Mouse (Mus musculus) lung, embryonic 15.5 days (tissue): Measurements from ENCODE around the gene Lmtk2. TPM values are rescaled to one million over a fixed set of nuclear protein-coding genes. Genes with fewer than 3 reads are reported as not detected.

ENCODE experiments used
- ATAC-seq: fragments of 200-750 bp; cut with Nextera tagmentation; 2 replicates; pipeline ENCODE4 v1.8.0; 2017; ENCODE audit warnings: moderate number of reproducible peaks, borderline replicate concordance; ENCODE audit not compliant: low FRiP score, low TSS enrichment; ENCODE audit errors: extremely low read depth
- H3K27ac ChIP-seq: fragments of 300-500 bp; sonication (generic); 2 replicates; pipeline ENCODE4 v1.5.1; 2015; ENCODE audit warnings: moderate library complexity, mild to moderate bottlenecking, inconsistent platforms
- H3K27me3 ChIP-seq: fragments of 300-500 bp; sonication (generic); 2 replicates; pipeline ENCODE4 v1.6.1; 2015; ENCODE audit warnings: inconsistent platforms
- H3K36me3 ChIP-seq: fragments of 300-500 bp; sonication (generic); 2 replicates; pipeline ENCODE4 v1.6.1; 2015; ENCODE audit warnings: inconsistent platforms
- H3K4me1 ChIP-seq: fragments of 300-500 bp; sonication (generic); 2 replicates; pipeline ENCODE4 v1.6.1; 2015; ENCODE audit warnings: inconsistent platforms
- H3K4me2 ChIP-seq: fragments of 300-500 bp; sonication (generic); 2 replicates; pipeline ENCODE4 v1.6.1; 2015; ENCODE audit warnings: inconsistent platforms, mild to moderate bottlenecking, moderate library complexity
- H3K4me3 ChIP-seq: fragments of 300-500 bp; sonication (generic); 2 replicates; pipeline ENCODE4 v1.5.1; 2015; ENCODE audit warnings: mild to moderate bottlenecking, inconsistent platforms
- H3K9ac ChIP-seq: fragments of 300-500 bp; sonication (generic); 2 replicates; pipeline ENCODE4 v1.6.1; 2015; ENCODE audit warnings: inconsistent platforms
- H3K9me3 ChIP-seq: fragments of 300-500 bp; sonication (generic); 2 replicates; pipeline ENCODE4 v1.6.1; 2016; ENCODE audit warnings: inconsistent platforms
- WGBS: fragments of 180-500 bp; shearing (Covaris S2); methylation state at CpG from one replicate; pipeline ENCODE4 v1.1.7; 2015; 5-methylcytosine and 5-hydroxymethylcytosine counted together
- polyA plus RNA-seq: library from polyadenylated mRNA; unstranded; fragments of >200 nt; fragmentation: Nextera tagmentation; extraction: Ambion mirVana; gene quantifications from 2 replicates; pipeline ENCODE4 v1.2.1, GENCODE M21; 2015

Gene Lmtk2
- polyA plus RNA-seq, 1 experiment from 2014 or later, result 4.4 TPM

DNA sequence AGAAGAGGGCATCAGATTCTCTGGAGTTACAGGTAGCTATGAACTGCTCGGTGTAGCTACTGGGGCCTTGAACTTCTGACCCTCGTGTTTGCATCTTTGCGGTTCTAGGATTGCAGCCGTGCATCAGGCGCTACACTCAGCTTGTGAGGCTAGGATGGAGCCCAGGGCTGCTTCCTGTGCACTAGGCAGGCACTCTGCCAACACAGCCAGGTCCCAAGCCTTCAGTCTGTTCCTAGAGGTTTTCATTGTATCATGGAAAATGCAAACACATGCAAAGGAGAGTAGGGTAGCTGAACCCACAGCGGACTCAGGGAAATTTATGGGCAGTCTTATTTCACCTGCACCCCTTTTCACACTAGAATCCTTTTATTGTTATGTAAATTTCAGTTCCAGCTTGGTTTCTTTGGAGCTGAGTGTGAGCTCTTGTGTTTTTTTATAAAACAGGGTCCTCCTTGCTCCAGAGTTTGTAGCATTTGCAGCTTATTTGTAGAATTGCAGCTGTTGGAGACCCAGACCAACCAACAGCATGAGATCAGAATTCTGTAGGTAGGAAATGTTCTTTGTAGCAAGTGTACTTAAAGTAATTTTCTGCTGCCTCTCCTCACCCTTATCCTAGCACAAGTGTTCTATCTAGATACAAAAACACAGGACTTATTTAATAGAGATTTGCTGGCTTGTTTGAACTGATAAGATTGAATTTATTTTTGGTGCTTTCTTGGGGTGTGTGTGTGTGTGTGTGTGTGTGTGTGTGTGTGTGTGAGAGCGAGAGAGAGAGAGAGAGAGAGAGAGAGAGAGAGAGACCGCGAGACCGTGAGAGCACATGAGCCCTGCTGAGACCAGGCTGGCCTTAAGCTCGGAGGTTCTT lies 12.6 kb downstream of the Lmtk2 start:
- WGBS, result 65% methylated on average over 11 of the region's 11 CpGs
- no peak overlapping the region for H3K4me2 ChIP-seq
- peaks cover 6% of the 10 kb centered on the region; the same call in 1 of the 2 replicates for H3K4me1 ChIP-seq
- no peaks in the 10 kb centered on the region for H3K36me3 ChIP-seq
- no peak overlapping the region for H3K27ac ChIP-seq
- no peaks in the 10 kb centered on the region for H3K27me3 ChIP-seq
- H3K4me3 ChIP-seq, result no peak overlapping the region
- no peaks in the 10 kb centered on the region for H3K9me3 ChIP-seq
- ATAC-seq, result no peak
- H3K9ac ChIP-seq, result no peak overlapping the region

DNA sequence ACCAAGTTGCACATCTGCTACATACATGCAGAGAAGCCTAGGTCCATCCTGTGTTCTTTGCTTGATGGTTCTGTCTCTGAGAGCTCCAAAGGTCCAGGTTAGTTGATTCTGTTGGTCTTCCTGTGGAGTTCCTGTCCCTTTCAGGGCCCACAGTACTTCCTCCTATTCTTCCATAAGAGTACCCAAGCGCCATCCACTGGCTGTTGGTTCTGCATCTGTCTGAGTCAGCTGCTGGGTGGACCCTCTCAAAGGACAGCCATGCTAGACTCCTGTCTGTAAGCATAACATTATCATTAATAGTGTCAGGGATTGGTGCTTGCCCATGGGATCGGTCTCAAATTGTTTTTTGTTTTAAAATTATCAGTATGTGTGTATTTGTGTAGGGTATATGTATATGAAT lies 13.8 kb downstream of the Lmtk2 start:
- WGBS, result 68% methylated on average over 2 of the region's 2 CpGs
- Histone ChIP-seq H3K27me3 (no peaks in the 10 kb centered on the region), H3K9me3 (no peaks in the 10 kb centered on the region), H3K9ac (no peak overlapping the region), H3K4me1 (peaks cover 6% of the 10 kb centered on the region; the same call in 1 of the 2 replicates), H3K4me2 (no peak overlapping the region), H3K36me3 (no peaks in the 10 kb centered on the region), H3K27ac (no peak overlapping the region), H3K4me3 (no peak overlapping the region)
- ATAC-seq, result no peak

GRCm38 (mm10) chr5:144114970-144115627 lies 14.9 kb downstream of the Lmtk2 start:
- no peak overlapping the region for H3K9ac ChIP-seq
- H3K9me3 ChIP-seq, result no peaks in the 10 kb centered on the region
- no peak overlapping the region for H3K4me3 ChIP-seq
- ATAC-seq, result no peak
- no peaks in the 10 kb centered on the region for H3K36me3 ChIP-seq
- WGBS, result 64% methylated on average over 5 of the region's 5 CpGs
- H3K4me1 ChIP-seq, result peaks cover 6% of the 10 kb centered on the region; the same call in 1 of the 2 replicates
- H3K4me2 ChIP-seq, result no peak overlapping the region
- no peak overlapping the region for H3K27ac ChIP-seq
- no peaks in the 10 kb centered on the region for H3K27me3 ChIP-seq

GRCm38 (mm10) chr5:144115628-144115977 lies 15.4 kb downstream of the Lmtk2 start:
- Histone ChIP-seq H3K36me3 (no peaks in the 10 kb centered on the region), H3K4me2 (no peak overlapping the region), H3K9ac (no peak overlapping the region), H3K27me3 (no peaks in the 10 kb centered on the region), H3K4me1 (peaks cover 11% of the 10 kb centered on the region; the same call in 1 of the 2 replicates), H3K27ac (no peak overlapping the region), H3K4me3 (no peak overlapping the region), H3K9me3 (no peaks in the 10 kb centered on the region)
- ATAC-seq, result no peak
- 68% methylated on average over 2 of the region's 2 CpGs for WGBS

DNA sequence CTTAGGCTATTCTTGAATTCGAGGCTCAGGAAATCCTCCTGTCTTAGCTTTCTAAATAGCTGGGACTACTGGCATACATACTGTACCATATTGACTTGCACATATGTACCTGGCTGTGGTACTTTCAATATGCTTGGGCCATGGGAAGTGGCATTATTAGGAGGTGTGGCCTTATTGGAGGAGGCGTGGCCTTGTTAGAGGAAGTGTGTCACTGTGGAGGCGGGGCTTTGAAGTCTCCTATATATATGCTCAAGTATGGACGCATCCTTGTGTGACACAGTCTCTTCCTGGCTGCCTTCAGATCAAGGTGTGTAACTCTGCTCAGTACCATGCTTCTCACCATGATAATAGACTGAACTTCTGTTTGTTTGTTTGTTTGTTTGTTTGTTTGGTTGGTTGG lies 18.0 kb downstream of the Lmtk2 start:
- peaks cover 10% of the 10 kb centered on the region; the same call in 1 of the 2 replicates for H3K4me1 ChIP-seq
- ATAC-seq, result no peak

GRCm38 (mm10) chr5:144119286-144119685 lies 19.1 kb downstream of the Lmtk2 start:
- H3K36me3 ChIP-seq, result no peaks in the 10 kb centered on the region
- peaks cover 10% of the 10 kb centered on the region; the same call in 1 of the 2 replicates for H3K4me1 ChIP-seq
- no peak for ATAC-seq
- no peak overlapping the region for H3K4me2 ChIP-seq
- H3K9ac ChIP-seq, result no peak overlapping the region
- no peaks in the 10 kb centered on the region for H3K9me3 ChIP-seq
- WGBS, result 67% methylated on average over 2 of the region's 2 CpGs
- no peak overlapping the region for H3K4me3 ChIP-seq
- no peaks in the 10 kb centered on the region for H3K27me3 ChIP-seq
- no peak overlapping the region for H3K27ac ChIP-seq

More for the DNA sequence above, 18.0 kb downstream of the Lmtk2 start:
- 93% methylated on average over 4 of the region's 4 CpGs for WGBS
- no peak overlapping the region for H3K4me3 ChIP-seq
- no peaks in the 10 kb centered on the region for H3K27me3 ChIP-seq
- H3K36me3 ChIP-seq, result no peaks in the 10 kb centered on the region
- H3K4me2 ChIP-seq, result no peak overlapping the region
- no peak overlapping the region for H3K9ac ChIP-seq
- no peaks in the 10 kb centered on the region for H3K9me3 ChIP-seq
- H3K27ac ChIP-seq, result no peak overlapping the region

DNA sequence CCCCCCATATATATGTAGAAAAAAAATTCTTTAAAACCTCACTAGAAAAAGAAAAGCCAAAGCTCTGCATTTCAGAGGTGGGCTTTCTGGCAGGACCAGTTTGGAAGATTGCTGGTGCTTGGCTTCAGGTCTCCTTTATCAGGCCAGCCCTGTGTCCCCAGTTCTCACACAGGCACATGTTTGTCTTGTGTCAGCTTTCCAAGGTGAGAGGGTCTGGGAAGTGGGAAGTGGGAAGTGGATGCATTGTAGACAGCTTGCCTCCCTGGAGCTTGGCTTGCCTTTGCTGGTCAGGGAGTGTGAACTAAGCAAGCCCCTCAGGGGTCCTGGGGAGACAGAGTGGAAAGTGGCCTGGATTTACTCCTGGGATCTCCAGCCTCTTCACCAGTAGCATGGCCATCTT lies 21.3 kb downstream of the Lmtk2 start:
- ATAC-seq, result no peak
- Histone ChIP-seq H3K4me2 (no peak overlapping the region), H3K36me3 (no peaks in the 10 kb centered on the region), H3K27ac (peak overlapping the region; percentile 54), H3K9ac (no peak overlapping the region), H3K4me3 (no peak overlapping the region), H3K9me3 (no peaks in the 10 kb centered on the region), H3K27me3 (no peaks in the 10 kb centered on the region), H3K4me1 (peaks cover 10% of the 10 kb centered on the region; the same call in 1 of the 2 replicates)

DNA sequence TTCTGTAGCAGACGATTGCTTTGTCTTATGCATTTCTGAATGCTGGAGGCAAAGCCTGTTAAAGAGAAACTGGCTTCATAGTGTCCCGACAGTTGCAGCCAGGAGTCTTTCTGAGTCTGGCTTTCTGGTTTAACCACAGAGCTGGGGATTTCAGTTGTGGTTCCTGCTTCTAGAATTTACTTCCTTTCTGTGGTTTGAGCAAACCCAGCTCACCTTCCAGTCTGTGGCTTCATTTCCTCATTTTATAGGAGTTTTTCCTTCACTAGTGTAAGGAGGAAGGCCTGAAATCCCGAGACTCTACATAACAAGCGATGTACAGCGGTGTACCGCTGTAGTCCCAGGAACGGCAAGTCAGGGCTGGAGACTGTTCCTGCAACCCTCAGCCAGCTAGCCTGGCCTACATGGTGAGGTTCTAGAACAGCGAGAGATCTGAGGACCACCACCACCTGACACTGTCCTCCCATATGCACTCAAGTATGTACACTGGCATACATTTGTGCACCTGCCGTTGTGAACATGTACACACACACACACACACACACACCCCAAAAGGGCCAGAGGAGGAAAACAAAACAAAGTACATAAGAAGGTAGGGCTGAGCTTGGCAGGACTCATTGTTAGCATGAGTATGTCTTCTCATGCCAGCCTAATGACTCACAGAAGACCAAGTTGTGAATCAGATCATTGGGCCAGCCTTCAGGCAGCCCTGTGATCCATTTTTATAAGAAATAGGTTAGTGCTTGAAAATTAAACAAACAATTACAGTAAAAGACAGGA lies 25.9 kb downstream of the Lmtk2 start:
- H3K36me3 ChIP-seq, result no peaks in the 10 kb centered on the region
- H3K9me3 ChIP-seq, result no peaks in the 10 kb centered on the region
- no peak overlapping the region for H3K27ac ChIP-seq
- H3K4me3 ChIP-seq, result no peak overlapping the region
- peaks cover 3% of the 10 kb centered on the region; the same call in 1 of the 2 replicates for H3K4me1 ChIP-seq
- no peak overlapping the region for H3K4me2 ChIP-seq
- 80% methylated on average over 9 of the region's 9 CpGs for WGBS
- no peak overlapping the region for H3K9ac ChIP-seq
- ATAC-seq, result no peak
- no peaks in the 10 kb centered on the region for H3K27me3 ChIP-seq

GRCm38 (mm10) chr5:144143531-144143930 lies 43.3 kb downstream of the Lmtk2 start:
- WGBS, result 95% methylated on average over 5 of the region's 5 CpGs
- no peak overlapping the region for H3K9ac ChIP-seq

GRCm38 (mm10) chr5:144146898-144147297 lies 46.7 kb downstream of the Lmtk2 start:
- Histone ChIP-seq H3K27me3 (no peaks in the 10 kb centered on the region), H3K27ac (0 out of 2 replicates have a peak overlapping the region, but pooled peaks have one; percentile 33), H3K4me3 (no peak overlapping the region), H3K9me3 (no peaks in the 10 kb centered on the region), H3K4me2 (no peak overlapping the region), H3K9ac (no peak overlapping the region), H3K4me1 (peaks cover 29% of the 10 kb centered on the region), H3K36me3 (peaks cover 12% of the 10 kb centered on the region; the same call in 1 of the 2 replicates)
- no peak for ATAC-seq

More at GRCm38 (mm10) chr5:144143531-144143930, 43.3 kb downstream of the Lmtk2 start:
- Histone ChIP-seq H3K4me3 (no peak overlapping the region), H3K36me3 (peaks cover 8% of the 10 kb centered on the region; the same call in 1 of the 2 replicates), H3K4me1 (peaks cover 12% of the 10 kb centered on the region; the same call in 1 of the 2 replicates), H3K4me2 (no peak overlapping the region), H3K9me3 (no peaks in the 10 kb centered on the region), H3K27me3 (no peaks in the 10 kb centered on the region), H3K27ac (no peak overlapping the region)
- no peak for ATAC-seq

DNA sequence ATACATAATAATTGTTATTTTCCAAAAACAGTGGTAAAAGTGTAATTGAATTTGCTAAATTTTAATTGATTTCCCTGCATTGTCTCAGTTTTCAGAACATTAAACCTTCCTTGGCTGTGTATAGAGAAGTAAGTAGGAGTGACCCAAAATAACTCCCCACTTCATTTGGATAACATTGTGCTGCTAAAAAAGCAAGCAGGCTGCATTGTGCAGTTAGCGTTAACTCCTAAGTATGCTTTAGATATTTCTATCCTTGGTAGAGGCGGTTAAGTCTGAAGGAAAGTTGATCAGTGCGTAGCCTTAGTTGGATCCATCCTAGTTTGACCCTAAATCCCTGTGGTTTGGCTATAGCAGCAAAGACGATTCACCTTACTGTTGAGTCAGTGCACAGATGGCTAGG lies 49.3 kb downstream of the Lmtk2 start:
- Histone ChIP-seq H3K9me3 (no peaks in the 10 kb centered on the region), H3K27ac (no peak overlapping the region), H3K36me3 (peaks cover 12% of the 10 kb centered on the region; the same call in 1 of the 2 replicates), H3K4me2 (no peak overlapping the region), H3K27me3 (no peaks in the 10 kb centered on the region), H3K4me1 (peaks cover 32% of the 10 kb centered on the region), H3K4me3 (no peak overlapping the region), H3K9ac (no peak overlapping the region)
- no peak for ATAC-seq
- 91% methylated on average over 4 of the region's 4 CpGs for WGBS
